Mouse (Mus musculus) CH12.LX (cell line): Measurements from ENCODE around the gene Stx5a. TPM values are rescaled to one million over a fixed set of nuclear protein-coding genes. Genes with fewer than 3 reads are reported as not detected.

ENCODE experiments used
- DNase-seq: peaks from one replicate; pipeline ENCODE4 v3.0.0-alpha.2; 2013; ENCODE audit errors: extremely low read depth
- H3K27ac ChIP-seq: 2 replicates; pipeline ENCODE4 v1.5.1; 2012; ENCODE audit warnings: low read depth, mild to moderate bottlenecking, control low read depth, moderate library complexity; ENCODE audit not compliant: insufficient read depth
- H3K27me3 ChIP-seq: replicated peaks from 2 replicates; pipeline ENCODE3; 2012; ENCODE audit warnings: inconsistent platforms
- H3K36me3 ChIP-seq, 2 experiments: replicated peaks in 1 of 2; 2 replicates each; pipeline versions ENCODE3 to v1.6.1; 2012; ENCODE audit warnings: inconsistent platforms in 1 of 2, low read length in 1 of 2, mild to moderate bottlenecking in 1 of 2, mixed read lengths in 1 of 2, moderate library complexity in 1 of 2; ENCODE audit not compliant: control insufficient read depth in 1 of 2, insufficient read depth in 1 of 2
- H3K4me1 ChIP-seq, 2 experiments: 2 replicates each; pipeline ENCODE4 v1.6.1; 2012; ENCODE audit warnings: inconsistent platforms in 1 of 2, moderate library complexity in 1 of 2; ENCODE audit not compliant: insufficient read depth in 2 of 2, control insufficient read depth in 1 of 2
- H3K4me2 ChIP-seq: 2 replicates; pipeline ENCODE4 v1.6.1; 2012; ENCODE audit warnings: low read depth, mild to moderate bottlenecking, control low read depth; ENCODE audit not compliant: poor library complexity, insufficient read depth, severe bottlenecking
- H3K4me3 ChIP-seq, 3 experiments: fragments of 150-350 bp in 1 of 3; sonication (generic) in 1 of 3; replicated peaks in 1 of 3; 2 replicates each; pipeline versions ENCODE3 to v1.5.1; 2011 to 2012; ENCODE audit warnings: low read depth in 2 of 3, low read length in 2 of 3, mild to moderate bottlenecking in 2 of 3, moderate library complexity in 2 of 3, control low read depth in 1 of 3, improper control_type of control experiment in 1 of 3, inconsistent platforms in 1 of 3, mixed read lengths in 1 of 3; ENCODE audit not compliant: poor library complexity in 1 of 3
- H3K79me2 ChIP-seq: replicated peaks from 2 replicates; pipeline ENCODE4 v1.6.1; 2012; ENCODE audit warnings: mild to moderate bottlenecking, moderate library complexity; ENCODE audit not compliant: control insufficient read depth, poor library complexity, insufficient read depth, severe bottlenecking; ENCODE audit errors: extremely low read depth
- H3K9ac ChIP-seq: 2 replicates; pipeline ENCODE4 v1.6.1; 2012; ENCODE audit warnings: low read depth, mild to moderate bottlenecking, control low read depth, moderate library complexity; ENCODE audit not compliant: insufficient read depth
- H3K9me3 ChIP-seq: replicated peaks from 2 replicates; pipeline ENCODE3; 2012; ENCODE audit warnings: low read length, inconsistent platforms, mixed read lengths
- BHLHE40 ChIP-seq: IDR thresholded peaks from 2 replicates; pipeline ENCODE4 v1.6.1; 2011; ENCODE audit warnings: mild to moderate bottlenecking, low read depth, low read length, improper control_type of control experiment
- CTCF ChIP-seq, 2 experiments: IDR thresholded peaks in 1 of 2; conservative IDR thresholded peaks in 1 of 2; 2 replicates each; pipeline ENCODE4 v1.5.1; 2011 to 2012; ENCODE audit warnings: low read depth in 2 of 2, low read length in 2 of 2, improper control_type of control experiment in 1 of 2, inconsistent platforms in 1 of 2, mild to moderate bottlenecking in 1 of 2, moderate library complexity in 1 of 2
- ELF1 ChIP-seq: IDR thresholded peaks from 2 replicates; pipeline ENCODE4 v1.6.1; 2014; ENCODE audit warnings: low read depth, mild to moderate bottlenecking, inconsistent platforms, low read length, improper control_type of control experiment
- EP300 ChIP-seq: IDR thresholded peaks from 2 replicates; pipeline ENCODE4 v1.6.1; 2011; ENCODE audit warnings: low read length, improper control_type of control experiment
- IRF4 ChIP-seq: IDR thresholded peaks from 2 replicates; pipeline ENCODE4 v1.6.1; 2014; ENCODE audit warnings: low read depth, mild to moderate bottlenecking, inconsistent platforms, low read length, improper control_type of control experiment
- JUN ChIP-seq: IDR thresholded peaks from 2 replicates; pipeline ENCODE4 v1.6.1; 2011; ENCODE audit warnings: low read depth, mild to moderate bottlenecking, low read length, improper control_type of control experiment, moderate library complexity; ENCODE audit not compliant: insufficient read depth
- JUND ChIP-seq: conservative IDR thresholded peaks from 2 replicates; pipeline ENCODE4 v1.6.1; 2011; ENCODE audit warnings: low read depth, low read length, improper control_type of control experiment
- KAT2A ChIP-seq: IDR thresholded peaks from 2 replicates; pipeline ENCODE4 v1.6.1; 2012; ENCODE audit warnings: low read length, improper control_type of control experiment, inconsistent platforms; ENCODE audit not compliant: insufficient replicate concordance
- MAX ChIP-seq: IDR thresholded peaks from 2 replicates; pipeline ENCODE4 v1.6.1; 2011; ENCODE audit warnings: low read length, improper control_type of control experiment
- NELFE ChIP-seq: IDR thresholded peaks from 2 replicates; pipeline ENCODE4 v1.6.1; 2011; ENCODE audit warnings: low read depth, low read length, improper control_type of control experiment
- NRF1 ChIP-seq: IDR thresholded peaks from 2 replicates; pipeline ENCODE4 v1.6.1; 2014; ENCODE audit warnings: low read depth, mild to moderate bottlenecking, inconsistent platforms, low read length, improper control_type of control experiment, moderate library complexity
- POLR2A ChIP-seq: IDR thresholded peaks from 2 replicates; pipeline ENCODE4 v1.6.1; 2011; ENCODE audit warnings: low read depth, mild to moderate bottlenecking, improper control_type of control experiment, low read length
- RAD21 ChIP-seq: IDR thresholded peaks from 2 replicates; pipeline ENCODE4 v1.6.1; 2011; ENCODE audit warnings: low read depth, mild to moderate bottlenecking, low read length, improper control_type of control experiment, moderate library complexity
- RCOR1 ChIP-seq: conservative IDR thresholded peaks from 2 replicates; pipeline ENCODE4 v1.6.1; 2012; ENCODE audit warnings: low read depth, mild to moderate bottlenecking, inconsistent platforms, low read length, improper control_type of control experiment
- TBP ChIP-seq: conservative IDR thresholded peaks from 2 replicates; pipeline ENCODE4 v1.6.1; 2011; ENCODE audit warnings: low read depth, low read length, improper control_type of control experiment
- TCF12 ChIP-seq: IDR thresholded peaks from 2 replicates; pipeline ENCODE4 v1.6.1; 2014; ENCODE audit warnings: low read depth, mild to moderate bottlenecking, inconsistent platforms, low read length, improper control_type of control experiment
- ZC3H11A ChIP-seq: IDR thresholded peaks from 2 replicates; pipeline ENCODE4 v1.6.1; 2012; ENCODE audit warnings: low read depth, mild to moderate bottlenecking, inconsistent platforms, low read length, improper control_type of control experiment
- ZKSCAN1 ChIP-seq: IDR thresholded peaks from 2 replicates; pipeline ENCODE4 v1.6.1; 2012; ENCODE audit warnings: low read depth, inconsistent platforms, low read length, improper control_type of control experiment, borderline replicate concordance
- dilution Hi-C: fragments of 300-500 bp; cut with MboI; formaldehyde crosslinking; loops from 2 replicates; pipeline ENCODE4 v1.14.3; 2020; ENCODE audit warnings: low sequenced_read_pairs; ENCODE audit not compliant: extremely low pct_unique_long_range_greater_than_20kb, extremely low pct_ligation_motif_present
- in situ Hi-C: fragments of 300-500 bp; cut with MboI; formaldehyde crosslinking; loops from 3 replicates; pipeline ENCODE4 v1.14.3; 2019; ENCODE audit warnings: low sequenced_read_pairs, low pct_ligation_motif_present, low pct_unique_long_range_greater_than_20kb, mixed read lengths
- polyA plus RNA-seq: library from polyadenylated mRNA; unstranded; fragments of >175 nt; gene quantifications from 2 replicates; pipeline ENCODE4 v1.2.1, GENCODE M21; 2012; ENCODE audit warnings: low read depth; ENCODE audit not compliant: insufficient read length
- total RNA-seq, 2 experiments: library from RNA; depleted of rRNA; stranded (reverse); fragments of 300-350 nt in 1 of 2; fragments of >200 nt in 1 of 2; gene quantifications; 2 replicates each; pipeline ENCODE4 v1.2.3; 2012 to 2014

Stx5a gene
- total and polyA plus RNA-seq, 3 experiments = 35.2 to 49.1 (median 48.1) TPM

- no peak overlapping the region for H3K4me2 ChIP-seq
- H3K4me1 ChIP-seq = peaks cover 2 to 17% of the 10 kb centered on the region in 2 experiments; a peak in 3 of 4 replicates
- no peak overlapping the region for H3K4me3 ChIP-seq
- in situ Hi-C loops = no loop called here
- no peak overlapping the region for H3K9ac ChIP-seq
- DNase-seq = no peak
- peaks cover 15 to 35% of the 10 kb centered on the region in 2 experiments for H3K36me3 ChIP-seq
- H3K9me3 ChIP-seq = peaks cover 12% of the 10 kb centered on the region
- H3K27ac ChIP-seq = no peak overlapping the region
- dilution Hi-C loops = no loop called here
- TF ChIP-seq JUND (no peak), ELF1 (no peak), POLR2A (no peak), IRF4 (no peak), KAT2A (no peak), JUN (no peak), NRF1 (no peak), TBP (no peak), ZKSCAN1 (no peak), TCF12 (no peak), MAX (no peak), CTCF (conservative IDR thresholded peaks at IDR 0.05 in 1 of 2, IDR thresholded peaks at IDR 0.05 in 1 of 2; ENCODE audit: low read depth in 2 of 2, low read length in 2 of 2) (no peak), RAD21 (no peak), EP300 (no peak), RCOR1 (no peak), BHLHE40 (no peak), ZC3H11A (no peak)
- TF ChIP-seq, all 38 proteins: peak for 0
- no peaks in the 10 kb centered on the region for H3K27me3 ChIP-seq
- no peaks in the 10 kb centered on the region; the same call in 1 of the 2 replicates for H3K79me2 ChIP-seq
These were observed 48.0 kb downstream of the Stx5a start for GRCm38 (mm10) chr19:8789171-8789570.

GRCm38 (mm10) chr19:8790171-8790570 is 49.0 kb downstream of the Stx5a start:
- in situ Hi-C loops (no loop called here), dilution Hi-C loops (no loop called here)
- H3K9ac ChIP-seq = no peak overlapping the region
- peaks cover 1% of the 10 kb centered on the region for H3K79me2 ChIP-seq
- no peak overlapping the region for H3K4me2 ChIP-seq
- DNase-seq = no peak
- peaks cover 21 to 41% of the 10 kb centered on the region in 2 experiments for H3K36me3 ChIP-seq
- H3K27ac ChIP-seq = no peak overlapping the region
- H3K4me1 ChIP-seq = peaks cover 1 to 9% of the 10 kb centered on the region in 2 experiments; a peak in 3 of 4 replicates
- TF ChIP-seq TBP (no peak), NELFE (no peak)
- TF ChIP-seq, all 38 proteins: peak for 0
- Histone ChIP-seq H3K27me3 (no peaks in the 10 kb centered on the region), H3K9me3 (peaks cover 15% of the 10 kb centered on the region), H3K4me3 (no peak overlapping the region)
